Mouse (Mus musculus): ENCODE measurements around the gene Dhrs4.
A peak's percentile ranks its signal among the peaks of the same experiment; 100 is the strongest.

The Dhrs4 gene

GRCm38 (mm10) chr14:55478651-55479599, at the start of gene Dhrs4:
Gene Dhrs4, plus strand, starts transcription at chr14:55478758.
- DNase-seq, result peak; percentile 78 to 82

GRCm38 (mm10) chr14:55430255-55430654, 48.3 kb upstream of the Dhrs4 start:
- DNase-seq, result no peak

GRCm38 (mm10) chr14:55433052-55433451, 45.5 kb upstream of the Dhrs4 start:
- DNase-seq, result no peak

GRCm38 (mm10) chr14:55434825-55435224, 43.7 kb upstream of the Dhrs4 start:
- DNase-seq, result no peak

- DNase-seq, result no peak
These were observed 41.4 kb upstream of the Dhrs4 start for GRCm38 (mm10) chr14:55437118-55437517.

- DNase-seq, result peak; percentile 76
These were observed 40.3 kb upstream of the Dhrs4 start for GRCm38 (mm10) chr14:55438193-55438784.

GRCm38 (mm10) chr14:55457693-55458092, 20.9 kb upstream of the Dhrs4 start:
- no peak for DNase-seq

- peak; percentile 79 to 86 for DNase-seq
These were observed 20.3 kb upstream of the Dhrs4 start for GRCm38 (mm10) chr14:55458273-55458672.

- DNase-seq, result no peak
These were observed 19.8 kb upstream of the Dhrs4 start for GRCm38 (mm10) chr14:55458761-55459160.

GRCm38 (mm10) chr14:55459796-55460195, 18.8 kb upstream of the Dhrs4 start:
- DNase-seq, result no peak

GRCm38 (mm10) chr14:55460297-55460696, 18.3 kb upstream of the Dhrs4 start:
- no peak for DNase-seq

GRCm38 (mm10) chr14:55461757-55462156, 16.8 kb upstream of the Dhrs4 start:
- DNase-seq, result no peak

GRCm38 (mm10) chr14:55466481-55466880, 12.1 kb upstream of the Dhrs4 start:
- DNase-seq, result no peak

GRCm38 (mm10) chr14:55467108-55467507, 11.4 kb upstream of the Dhrs4 start:
- DNase-seq, result no peak

- no peak for DNase-seq
These were observed 10.2 kb upstream of the Dhrs4 start for GRCm38 (mm10) chr14:55468301-55468741.

GRCm38 (mm10) chr14:55469041-55469440, 9.5 kb upstream of the Dhrs4 start:
- no peak for DNase-seq

- DNase-seq, result no peak
These were observed 8.7 kb upstream of the Dhrs4 start for GRCm38 (mm10) chr14:55469821-55470220.

GRCm38 (mm10) chr14:55470806-55471205, 7.8 kb upstream of the Dhrs4 start:
- no peak for DNase-seq

GRCm38 (mm10) chr14:55475654-55476053, 2.9 kb upstream of the Dhrs4 start:
- no peak for DNase-seq

GRCm38 (mm10) chr14:55477421-55477820, 1.1 kb upstream of the Dhrs4 start:
- no peak for DNase-seq

- no peak for DNase-seq
These were observed 729 bp upstream of the Dhrs4 start for GRCm38 (mm10) chr14:55477829-55478228.

- no peak for DNase-seq
These were observed 1.1 kb downstream of the Dhrs4 start for GRCm38 (mm10) chr14:55479629-55480028.

- no peak for DNase-seq
These were observed 6.0 kb downstream of the Dhrs4 start for GRCm38 (mm10) chr14:55484430-55485085.

Data from cerebellum, postnatal 36 days (tissue).